Mouse (Mus musculus): ENCODE data around the gene Oosp2. TPM values are rescaled to one million over a fixed set of nuclear protein-coding genes. Genes with fewer than 3 reads are reported as not detected.

Oosp2 gene
- polyA plus RNA-seq, 1 experiment from 2014 or later, result not detected

Other genes starting within 250 kb of the Oosp2 start
- gene Ms4a4b, start 217.0 kb downstream of the Oosp2 start, polyA plus RNA-seq (2016; fragmentation: Nextera tagmentation; extraction: Ambion mirVana), result not detected in 2 replicates
- 0.49 TPM in 1 of 2 replicates, not detected in the other for gene Ms4a6c, start 191.2 kb downstream of the Oosp2 start, polyA plus RNA-seq (2016; fragmentation: Nextera tagmentation; extraction: Ambion mirVana)
- not detected in 2 replicates for gene Gm8369, start 174.6 kb downstream of the Oosp2 start, polyA plus RNA-seq (2016; fragmentation: Nextera tagmentation; extraction: Ambion mirVana)
- 0.18 and 0.72 TPM in 2 replicates for gene Ms4a6b, start 144.0 kb downstream of the Oosp2 start, polyA plus RNA-seq (2016; fragmentation: Nextera tagmentation; extraction: Ambion mirVana)
- 1.0 and 1.1 TPM in 2 replicates for gene Ms4a4d, start 123.8 kb downstream of the Oosp2 start, polyA plus RNA-seq (2016; fragmentation: Nextera tagmentation; extraction: Ambion mirVana)
- gene Ms4a6d, start 55.7 kb downstream of the Oosp2 start, polyA plus RNA-seq (2016; fragmentation: Nextera tagmentation; extraction: Ambion mirVana), result 0.41 and 0.48 TPM in 2 replicates
- 0.16 and 0.31 TPM in 2 replicates for gene Ms4a2, start 36.8 kb downstream of the Oosp2 start, polyA plus RNA-seq (2016; fragmentation: Nextera tagmentation; extraction: Ambion mirVana)
- gene Ms4a3, start 19.7 kb downstream of the Oosp2 start, polyA plus RNA-seq (2016; fragmentation: Nextera tagmentation; extraction: Ambion mirVana), result not detected in 2 replicates
- not detected in 2 replicates for gene Oosp1, start 30.6 kb upstream of the Oosp2 start, polyA plus RNA-seq (2016; fragmentation: Nextera tagmentation; extraction: Ambion mirVana)
- gene Oosp3, start 36.5 kb upstream of the Oosp2 start, polyA plus RNA-seq (2016; fragmentation: Nextera tagmentation; extraction: Ambion mirVana), result not detected in 2 replicates
- gene Gif, start 87.0 kb upstream of the Oosp2 start, polyA plus RNA-seq (2016; fragmentation: Nextera tagmentation; extraction: Ambion mirVana), result not detected in 2 replicates
- gene Mrpl16, start 109.8 kb upstream of the Oosp2 start, polyA plus RNA-seq (2016; fragmentation: Nextera tagmentation; extraction: Ambion mirVana), result 73.0 and 74.7 TPM in 2 replicates
- 7.5 and 11.6 TPM in 2 replicates for gene Stx3, start 158.8 kb upstream of the Oosp2 start, polyA plus RNA-seq (2016; fragmentation: Nextera tagmentation; extraction: Ambion mirVana)
- not detected in 2 replicates for gene Olfr1417, start 178.7 kb upstream of the Oosp2 start, polyA plus RNA-seq (2016; fragmentation: Nextera tagmentation; extraction: Ambion mirVana)
- not detected in 2 replicates for gene Olfr1418, start 200.5 kb upstream of the Oosp2 start, polyA plus RNA-seq (2016; fragmentation: Nextera tagmentation; extraction: Ambion mirVana)
- gene Olfr1419, start 214.5 kb upstream of the Oosp2 start, polyA plus RNA-seq (2016; fragmentation: Nextera tagmentation; extraction: Ambion mirVana), result not detected in 2 replicates
- gene Olfr1420, start 226.0 kb upstream of the Oosp2 start, polyA plus RNA-seq (2016; fragmentation: Nextera tagmentation; extraction: Ambion mirVana), result 0.06 and 0.11 TPM in 2 replicates